Mouse (Mus musculus) bone marrow, adult 2 months (tissue): ENCODE data around the gene Dock8.

Experiments
- CTCF ChIP-seq: fragments of 200-500 bp; IDR thresholded peaks from 2 replicates; pipeline ENCODE4 v1.5.1; 2011; ENCODE audit warnings: low read length, control low read depth; ENCODE audit not compliant: control insufficient read depth, insufficient read depth
- POLR2A ChIP-seq: fragments of 200-500 bp; IDR thresholded peaks from 2 replicates; pipeline ENCODE4 v1.6.1; 2011; ENCODE audit warnings: low read depth, mild to moderate bottlenecking, control low read depth, low read length, borderline replicate concordance; ENCODE audit not compliant: control insufficient read depth

GRCm38 (mm10) chr19:25060375-25060774 is 61.0 kb downstream of the Dock8 start:
- TF ChIP-seq CTCF = no peak
- no peak for TF ChIP-seq POLR2A
